Mouse (Mus musculus) right cerebral cortex, postnatal 14 days (tissue): ENCODE results near the gene Aldh2.
"Not testable (repeated sequence)": the region's sequence is repeated elsewhere in the genome, so short reads cannot be mapped to it uniquely, and the experiment has no call there.

Source experiments
- DNase-seq: peaks from one replicate; pipeline ENCODE4 v3.0.0; 2022

Aldh2 gene

GRCm38 (mm10) chr5:121593451-121594401 is at the start of gene Aldh2:
TSS of gene Aldh2 (minus strand) at chr5:121593824.
- DNase-seq = peak; percentile 74

DNA sequence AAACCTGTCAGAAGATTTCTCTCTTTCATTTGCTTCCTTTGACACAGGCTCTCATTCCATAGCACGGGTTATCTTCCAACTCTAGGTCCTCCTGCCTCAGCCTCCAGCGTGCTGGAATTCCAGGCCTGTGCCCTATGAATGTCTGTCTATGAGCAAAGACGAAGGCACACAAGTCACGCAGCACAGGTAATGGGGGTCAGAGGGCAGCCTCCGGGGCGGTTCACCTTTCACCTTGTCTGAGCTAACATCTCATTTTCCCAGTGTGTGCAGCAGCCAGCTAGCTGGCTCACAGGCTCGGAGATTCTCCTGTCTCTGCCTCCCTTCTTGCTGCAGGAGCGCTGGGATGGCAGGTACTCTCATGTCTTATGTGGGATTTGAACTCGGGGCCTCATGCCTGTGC is 46.0 kb upstream of the Aldh2 start:
- no peak for DNase-seq

DNA sequence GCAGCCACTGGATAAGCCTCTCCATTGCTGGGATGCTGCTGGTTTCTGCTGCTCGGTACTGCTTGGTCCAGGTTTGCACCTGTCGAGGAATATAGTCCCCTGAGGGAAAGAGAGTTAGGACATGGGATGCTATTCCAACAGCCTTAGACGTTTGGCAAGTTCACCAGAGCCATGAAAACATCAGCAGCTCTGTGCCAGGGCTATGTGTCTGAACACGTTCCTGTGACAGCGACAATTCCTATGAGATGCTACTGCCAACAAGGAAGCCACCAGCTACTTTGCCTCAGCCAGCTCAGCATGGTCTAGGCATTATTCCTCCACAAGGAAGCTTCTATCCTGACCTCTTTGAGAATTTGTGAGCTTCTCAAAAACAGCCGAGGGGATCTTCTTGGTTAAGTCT is 43.7 kb upstream of the Aldh2 start:
- no peak for DNase-seq

- no peak for DNase-seq
These were observed 41.0 kb upstream of the Aldh2 start for GRCm38 (mm10) chr5:121634668-121635067.

- DNase-seq = no peak
These were observed 39.2 kb upstream of the Aldh2 start for GRCm38 (mm10) chr5:121632804-121633203.

DNA sequence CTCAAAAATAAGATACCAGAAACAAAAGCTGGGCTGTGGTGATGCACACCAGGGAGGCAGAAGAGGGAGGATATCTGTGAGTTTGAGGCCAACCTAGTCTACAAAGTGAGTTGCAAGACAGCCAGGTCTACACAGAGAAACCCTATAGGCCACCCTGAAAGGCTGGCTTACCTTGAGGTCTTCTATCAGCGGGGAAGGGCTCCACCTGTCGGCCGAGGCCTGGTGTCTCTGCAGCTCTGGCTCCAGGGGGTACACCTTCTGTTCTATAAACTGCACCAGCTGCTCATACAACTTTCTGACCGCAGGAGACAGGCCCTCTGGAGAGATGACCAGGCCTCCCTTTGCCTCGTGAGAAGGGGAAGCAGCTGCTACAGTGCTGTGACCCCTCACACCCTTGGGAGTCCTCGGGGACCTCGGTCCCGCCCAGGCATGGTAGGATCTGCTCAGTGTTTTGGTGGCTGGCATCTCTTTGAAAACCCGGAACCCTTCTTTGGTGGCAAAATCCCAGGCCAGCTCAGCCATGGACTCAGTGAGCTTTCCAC is 37.6 kb upstream of the Aldh2 start:
- not testable (repeated sequence) for DNase-seq

DNA sequence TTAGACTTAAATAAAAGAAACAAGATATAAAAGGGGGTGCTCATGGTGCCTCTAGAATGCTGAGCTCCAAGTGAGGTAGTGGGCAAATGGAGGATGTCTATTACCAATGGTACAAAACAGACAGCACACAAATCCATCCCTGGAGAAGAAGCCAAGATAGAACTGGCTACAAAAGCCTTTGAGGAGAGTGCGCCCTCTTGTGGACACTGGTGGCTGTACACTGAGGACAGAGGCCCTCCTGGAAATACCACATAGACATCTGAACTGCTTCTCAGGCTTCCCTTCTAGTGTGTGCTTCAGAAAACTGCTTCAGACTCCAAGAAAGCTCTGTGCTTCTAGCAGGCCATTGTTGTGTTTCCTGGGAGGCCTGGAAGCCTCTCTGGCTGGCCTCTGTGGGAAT is 34.2 kb upstream of the Aldh2 start:
- peak; percentile 76 for DNase-seq

DNA sequence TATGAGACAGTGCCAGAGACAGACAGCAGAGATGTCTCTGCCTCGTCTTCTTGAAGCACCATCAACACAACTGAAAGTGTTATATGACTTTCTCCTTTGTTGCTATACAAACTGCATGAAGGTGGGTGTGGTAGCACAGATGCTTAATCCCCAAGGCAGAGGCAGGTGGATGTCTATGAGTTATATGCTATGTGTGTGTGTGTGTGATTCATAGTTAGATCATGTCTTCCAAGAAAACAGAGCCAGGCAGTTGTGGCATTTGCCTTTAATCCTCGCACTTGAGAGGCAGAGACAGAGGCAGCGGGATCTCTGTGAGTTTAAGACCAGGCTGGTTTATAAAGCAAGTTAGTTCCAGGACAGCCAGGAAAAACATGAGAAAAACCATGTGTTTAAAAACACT is 29.6 kb upstream of the Aldh2 start:
- no peak for DNase-seq

DNA sequence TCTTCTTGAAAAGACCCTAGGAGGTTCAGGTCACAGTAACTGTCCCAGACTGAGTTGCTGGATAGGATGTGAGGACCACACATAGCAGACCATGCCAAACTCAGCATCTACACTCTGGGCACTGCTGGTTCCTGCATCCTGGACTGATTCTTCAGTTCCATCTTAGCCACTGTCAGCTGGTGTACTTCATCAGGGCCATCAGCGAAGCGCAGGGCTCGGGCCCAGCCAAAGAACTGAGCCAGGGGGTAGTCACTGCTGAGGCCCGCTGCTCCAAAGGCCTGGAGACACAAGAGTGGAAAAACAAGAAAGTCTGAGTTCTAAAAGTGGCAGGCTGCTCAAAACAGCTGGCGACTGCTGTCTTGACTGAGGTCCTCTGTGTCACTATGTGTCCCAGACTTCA is 27.5 kb upstream of the Aldh2 start:
- DNase-seq = no peak

GRCm38 (mm10) chr5:121618592-121619513 is 25.2 kb upstream of the Aldh2 start, which contains the start of gene Acad12:
TSS of gene Acad12 (minus strand) at chr5:121618938.
- peak; percentile 81 for DNase-seq

DNA sequence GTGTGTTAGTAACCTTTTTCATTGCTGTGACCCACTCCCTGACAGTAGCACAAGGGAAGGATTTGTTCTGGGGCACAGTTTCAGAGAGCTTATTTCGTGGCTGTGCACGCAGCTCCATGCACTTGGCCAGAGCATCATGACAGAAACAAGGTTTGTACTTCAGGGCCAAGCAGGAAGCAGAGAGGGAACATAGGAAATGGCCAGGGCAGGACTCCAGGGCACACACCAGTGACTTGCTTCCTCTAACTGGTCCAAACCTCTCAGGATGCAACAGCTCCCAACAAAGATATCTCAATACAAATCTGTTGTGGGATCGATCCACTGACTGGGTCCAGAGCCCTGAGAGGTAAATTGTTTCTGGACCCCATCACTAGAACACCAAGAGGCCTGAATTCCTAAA is 21.3 kb upstream of the Aldh2 start:
- DNase-seq = not testable (repeated sequence)

- DNase-seq = no peak
These were observed 18.4 kb upstream of the Aldh2 start for GRCm38 (mm10) chr5:121612036-121612435.

DNA sequence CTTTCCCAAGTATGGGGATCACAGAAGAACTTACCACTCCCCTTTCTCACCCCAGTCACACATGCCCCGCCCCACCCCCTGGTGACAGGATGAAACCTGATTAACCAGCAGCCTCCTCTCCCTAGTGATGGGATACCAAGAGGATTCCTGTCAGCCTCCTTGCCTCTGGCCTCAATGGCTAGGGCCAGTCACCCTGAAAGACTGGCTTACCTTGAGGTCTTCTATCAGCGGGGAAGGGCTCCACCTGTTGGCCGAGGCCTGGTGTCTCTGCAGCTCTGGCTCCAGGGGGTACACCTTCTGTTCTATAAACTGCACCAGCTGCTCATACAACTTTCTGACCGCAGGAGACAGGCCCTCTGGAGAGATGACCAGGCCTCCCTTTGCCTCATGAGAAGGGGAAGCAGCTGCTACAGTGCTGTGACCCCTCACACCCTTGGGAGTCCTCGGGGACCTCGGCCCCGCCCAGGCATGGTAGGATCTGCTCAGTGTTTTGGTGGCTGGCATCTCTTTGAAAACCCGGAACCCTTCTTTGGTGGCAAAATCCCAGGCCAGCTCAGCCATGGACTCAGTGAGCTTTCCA is 16.0 kb upstream of the Aldh2 start:
- DNase-seq = not testable (repeated sequence)

DNA sequence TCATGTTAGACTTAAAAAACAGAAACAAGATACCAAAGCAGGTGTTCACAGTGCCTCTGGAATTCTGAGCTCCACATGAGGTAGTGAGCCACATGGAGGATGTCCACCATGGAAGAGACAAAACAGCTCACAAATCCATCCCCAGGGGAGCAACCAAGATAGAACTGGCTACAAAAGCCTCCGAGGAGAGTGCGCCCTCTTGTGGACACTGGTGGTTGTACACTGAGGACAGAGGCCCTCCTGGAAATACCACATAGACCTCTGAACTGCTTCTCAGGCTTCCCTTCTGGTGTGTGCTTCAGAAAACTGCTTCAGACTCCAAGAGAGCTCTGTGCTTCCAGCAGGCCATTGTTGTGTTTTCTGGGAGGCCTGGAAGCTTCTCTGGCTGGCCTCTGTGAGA is 12.5 kb upstream of the Aldh2 start:
- DNase-seq = peak; percentile 80

GRCm38 (mm10) chr5:121603815-121604214 is 10.2 kb upstream of the Aldh2 start:
- not testable (repeated sequence) for DNase-seq

- DNase-seq = peak; percentile 93
These were observed 8.1 kb upstream of the Aldh2 start for GRCm38 (mm10) chr5:121601547-121602299.

DNA sequence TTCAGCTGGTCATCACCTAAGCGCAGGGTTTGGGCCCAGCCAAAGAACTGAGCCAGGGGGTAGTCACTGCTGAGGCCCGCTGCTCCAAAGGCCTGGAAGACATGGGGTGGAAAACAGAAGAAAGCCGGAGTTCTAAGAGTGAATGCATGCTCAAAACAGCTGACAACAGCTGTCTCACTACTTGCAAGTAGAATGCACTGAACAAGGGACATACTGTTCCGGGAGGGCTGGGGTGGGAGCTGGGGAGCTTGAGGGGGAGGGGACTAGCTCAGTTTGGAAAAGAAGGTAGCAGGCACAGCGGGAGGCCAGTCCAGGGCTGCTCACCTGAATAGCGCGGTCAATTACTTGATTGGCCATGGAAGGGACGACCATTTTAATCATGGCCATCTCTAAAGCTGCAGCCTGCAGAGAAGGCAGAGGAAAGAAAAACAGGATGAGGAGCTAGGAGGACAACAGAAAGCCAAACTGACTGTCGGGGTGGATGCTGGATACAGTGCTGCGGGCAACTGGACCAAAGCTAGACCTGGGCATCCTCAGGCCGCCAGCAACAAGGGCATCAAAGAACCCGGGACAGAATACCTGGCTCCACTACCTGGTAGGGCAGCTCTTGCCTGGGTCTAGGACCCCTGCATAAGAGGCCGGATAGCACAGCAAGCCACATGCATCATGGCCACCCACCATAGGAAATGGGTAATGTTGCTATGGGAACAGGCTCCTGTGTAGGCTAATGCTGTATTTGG is 5.4 kb upstream of the Aldh2 start:
- no peak for DNase-seq

DNA sequence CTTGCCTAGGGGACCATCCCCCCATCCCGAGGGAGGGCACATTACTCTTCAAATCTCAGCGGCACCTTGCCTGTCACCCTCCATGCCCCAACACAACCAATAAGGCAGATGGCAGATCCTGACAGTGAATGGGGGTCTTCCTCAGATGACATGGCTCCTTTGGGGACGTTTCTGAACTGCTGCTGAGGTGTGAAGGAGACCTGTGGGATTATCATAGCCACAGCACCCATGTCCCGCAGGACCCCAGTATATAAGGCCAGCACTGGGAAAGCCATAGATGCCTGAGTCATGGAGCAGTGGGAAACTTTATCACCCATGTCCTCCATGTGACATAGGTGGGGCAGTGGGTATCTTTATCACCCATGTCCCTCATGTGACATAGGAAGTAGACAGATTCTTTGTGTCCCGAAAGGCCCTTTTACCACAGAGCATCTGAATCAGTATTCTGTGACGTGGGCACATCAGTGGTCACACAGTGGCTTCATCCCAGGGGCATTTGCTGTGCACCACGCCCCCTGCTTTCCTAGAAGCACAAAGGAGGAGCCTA is 4.4 kb upstream of the Aldh2 start:
- DNase-seq = no peak

DNA sequence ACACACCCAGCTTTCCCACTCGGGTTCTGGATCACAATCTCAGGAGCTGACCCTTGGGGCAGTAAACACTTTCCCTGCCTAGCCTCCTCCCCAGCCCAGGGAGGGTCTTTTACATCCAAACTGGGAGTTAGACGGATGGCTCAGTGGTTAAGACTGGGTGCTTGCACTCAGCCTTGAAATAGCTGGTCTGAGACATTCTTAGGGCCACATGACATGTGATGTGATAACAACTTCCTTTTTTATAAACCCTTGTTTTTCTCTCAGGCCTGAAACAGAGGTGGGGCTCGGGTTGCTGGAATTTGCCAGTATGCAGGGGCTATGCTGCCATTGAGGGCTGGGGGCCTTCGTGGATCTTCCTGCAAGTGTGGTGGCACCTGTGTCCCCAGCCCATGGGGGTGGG is 3.7 kb upstream of the Aldh2 start:
- DNase-seq = no peak

DNA sequence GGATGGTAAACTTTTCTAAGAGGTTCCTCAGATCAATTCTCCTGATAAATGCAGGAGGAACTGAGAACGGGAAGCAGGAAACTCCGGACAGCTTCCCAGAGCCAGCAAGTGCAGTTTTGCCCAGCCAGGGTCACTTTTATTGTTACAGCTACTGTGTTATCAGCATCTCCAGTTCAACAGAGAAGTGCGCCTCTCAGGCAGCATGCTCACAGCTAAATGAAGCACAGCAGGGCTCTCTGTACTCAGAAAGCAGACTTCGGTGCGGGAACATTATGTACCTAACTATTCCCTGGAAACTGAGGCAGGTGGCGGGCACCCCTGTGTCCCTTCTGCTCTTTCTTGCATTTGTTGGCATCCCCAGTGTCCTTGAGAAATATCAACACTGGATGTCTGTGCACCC is 2.6 kb upstream of the Aldh2 start:
- DNase-seq = no peak

GRCm38 (mm10) chr5:121595758-121596157 is 2.1 kb upstream of the Aldh2 start:
- DNase-seq = no peak
